Comparison of ENCODE assay signal across 2 mouse cellular contexts in genomic region chr10:81151261-81151660, GRCm38 (mm10).
TF ChIP-seq lines count a peak whose summit lies in the region.

No protein-coding gene starts in this region.

TF ChIP-seq in CH12.LX, 34 proteins besides CTCF, POLR2A, EP300 and RAD21:
- TF ChIP-seq POLR2AphosphoS2 (IDR thresholded peaks at IDR 0.05; ENCODE audit: low read depth, low read length) = no peak
- no peak for TF ChIP-seq MEF2A (IDR thresholded peaks at IDR 0.05; ENCODE audit: borderline replicate concordance, low read depth, low read length)
- no peak for TF ChIP-seq CHD2 (IDR thresholded peaks at IDR 0.05; ENCODE audit: low read length)
- TF ChIP-seq SIN3A (IDR thresholded peaks at IDR 0.05; ENCODE audit: low read length) = no peak
- TF ChIP-seq ZNF384 (IDR thresholded peaks at IDR 0.05; ENCODE audit: low read depth, low read length) = peak; percentile 82
- TF ChIP-seq ZC3H11A (IDR thresholded peaks at IDR 0.05; ENCODE audit: low read depth, low read length) = no peak
TF ChIP-seq in CH12.LX: peak in this region for 1.

TF ChIP-seq in MEL, 35 proteins besides CTCF, POLR2A, EP300 and RAD21:
- TF ChIP-seq ZNF384 (IDR thresholded peaks at IDR 0.05; ENCODE audit: low read depth, low read length) (0 out of 2 replicates have a peak, but pooled peaks have one; percentile 25), HCFC1 (IDR thresholded peaks at IDR 0.05; ENCODE audit: low read depth, low read length) (no peak)
